Mouse (Mus musculus): ENCODE data around the gene Spata18. TPM values are rescaled to one million over a fixed set of nuclear protein-coding genes. Genes with fewer than 3 reads are reported as not detected.

Gene Spata18
- polyA plus RNA-seq (2011; ENCODE audit: insufficient read length, low read depth, missing spikeins), result 0.25 and 0.97 TPM in 2 replicates

GRCm38 (mm10) chr5:73651061-73651854 is at the start of gene Spata18:
Gene Spata18, plus strand, starts transcription at chr5:73651379.
- Histone ChIP-seq H3K4me3 (ENCODE audit: insufficient read depth, low read length) (peak within 1 kb of the TSS; percentile 45), H3K4me1 (ENCODE audit: control insufficient read depth, insufficient read depth, low read length) (no peaks in the 10 kb centered on the region), H3K27ac (ENCODE audit: insufficient read depth, low read length) (no peak within 1 kb of the TSS)
- TF ChIP-seq CTCF (IDR thresholded peaks at IDR 0.05; ENCODE audit: borderline replicate concordance, insufficient read depth, low read length), result no peak
- no peak for TF ChIP-seq POLR2A (IDR thresholded peaks at IDR 0.05; ENCODE audit: low read depth, low read length)

DNA sequence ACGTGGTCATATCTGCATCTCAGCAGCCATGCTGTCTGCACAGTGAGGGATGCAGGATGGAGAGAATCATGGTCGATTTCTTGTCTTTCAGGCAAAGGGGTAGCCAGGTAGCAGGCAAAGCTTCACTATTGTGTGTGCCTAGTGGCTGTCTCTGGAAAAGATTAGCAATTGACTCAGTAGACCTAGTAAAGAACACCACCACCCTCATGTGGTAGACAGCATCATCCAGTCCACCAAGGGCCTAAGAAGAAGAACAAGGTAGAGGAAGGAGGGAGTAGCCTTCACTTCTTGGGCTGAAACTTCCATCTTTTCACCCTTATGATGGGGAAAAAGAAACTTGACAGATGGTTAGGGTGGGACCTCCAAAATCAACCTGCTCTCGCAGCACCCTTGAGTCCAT is 48.3 kb upstream of the Spata18 start:
- no peak overlapping the region for H3K4me3 ChIP-seq (ENCODE audit: insufficient read depth, low read length)
- no peak for TF ChIP-seq POLR2A (IDR thresholded peaks at IDR 0.05; ENCODE audit: low read depth, low read length)
- no peak for TF ChIP-seq CTCF (IDR thresholded peaks at IDR 0.05; ENCODE audit: borderline replicate concordance, insufficient read depth, low read length)

GRCm38 (mm10) chr5:73604542-73604941 is 46.6 kb upstream of the Spata18 start:
- no peak for TF ChIP-seq POLR2A (IDR thresholded peaks at IDR 0.05; ENCODE audit: low read depth, low read length)
- TF ChIP-seq CTCF (IDR thresholded peaks at IDR 0.05; ENCODE audit: borderline replicate concordance, insufficient read depth, low read length), result no peak
- no peaks in the 10 kb centered on the region for H3K4me1 ChIP-seq (ENCODE audit: control insufficient read depth, insufficient read depth, low read length)
- no peak overlapping the region for H3K27ac ChIP-seq (ENCODE audit: insufficient read depth, low read length)
- no peak overlapping the region for H3K4me3 ChIP-seq (ENCODE audit: insufficient read depth, low read length)

More for the DNA sequence above, 48.3 kb upstream of the Spata18 start:
- H3K4me1 ChIP-seq (ENCODE audit: control insufficient read depth, insufficient read depth, low read length), result no peaks in the 10 kb centered on the region
- no peak overlapping the region for H3K27ac ChIP-seq (ENCODE audit: insufficient read depth, low read length)

DNA sequence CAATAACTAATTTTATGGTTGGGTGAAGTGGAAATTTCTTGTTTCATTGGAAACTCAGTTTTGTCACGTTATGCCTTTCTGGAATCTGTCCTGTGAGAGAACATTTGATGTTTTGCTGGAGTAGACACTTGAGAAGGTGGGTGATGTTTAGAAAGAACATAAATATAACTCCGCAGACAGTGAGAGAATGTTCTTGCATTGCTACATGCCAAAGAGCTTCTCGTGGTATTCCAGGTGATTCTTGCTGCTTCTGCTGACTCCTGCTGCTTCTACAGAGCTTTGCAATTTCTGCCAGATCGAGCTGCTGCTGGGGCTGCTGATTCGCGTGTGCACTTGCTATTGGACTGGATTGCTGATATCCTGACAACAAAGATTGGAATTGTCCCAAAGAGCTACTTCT is 46.2 kb upstream of the Spata18 start:
- no peak overlapping the region for H3K4me3 ChIP-seq (ENCODE audit: insufficient read depth, low read length)
- no peak for TF ChIP-seq POLR2A (IDR thresholded peaks at IDR 0.05; ENCODE audit: low read depth, low read length)
- no peak for TF ChIP-seq CTCF (IDR thresholded peaks at IDR 0.05; ENCODE audit: borderline replicate concordance, insufficient read depth, low read length)
- H3K4me1 ChIP-seq (ENCODE audit: control insufficient read depth, insufficient read depth, low read length), result no peaks in the 10 kb centered on the region
- no peak overlapping the region for H3K27ac ChIP-seq (ENCODE audit: insufficient read depth, low read length)

DNA sequence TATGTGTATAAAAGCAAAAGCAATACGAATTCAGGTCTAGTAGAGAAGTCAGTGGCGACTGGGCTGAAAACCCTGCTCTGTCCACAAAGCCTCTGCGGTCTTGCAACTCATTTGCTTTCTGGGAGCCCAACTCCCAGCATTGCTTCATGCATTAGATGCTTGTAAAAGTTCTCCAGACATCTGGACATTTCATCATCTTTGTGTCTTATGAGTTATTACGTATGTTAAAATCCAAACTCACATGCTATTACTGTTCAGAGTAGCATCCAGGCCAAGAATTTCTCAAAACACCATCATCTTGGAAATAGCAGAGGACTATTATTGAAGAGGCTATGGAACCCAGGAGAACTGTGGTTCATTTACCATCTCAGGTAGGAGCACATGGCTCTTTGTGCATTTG is 40.1 kb upstream of the Spata18 start:
- Histone ChIP-seq H3K4me3 (ENCODE audit: insufficient read depth, low read length) (no peak overlapping the region), H3K27ac (ENCODE audit: insufficient read depth, low read length) (no peak overlapping the region), H3K4me1 (ENCODE audit: control insufficient read depth, insufficient read depth, low read length) (no peaks in the 10 kb centered on the region)
- TF ChIP-seq CTCF (IDR thresholded peaks at IDR 0.05; ENCODE audit: borderline replicate concordance, insufficient read depth, low read length), result no peak
- TF ChIP-seq POLR2A (IDR thresholded peaks at IDR 0.05; ENCODE audit: low read depth, low read length), result no peak

GRCm38 (mm10) chr5:73613296-73613695 is 37.9 kb upstream of the Spata18 start:
- Histone ChIP-seq H3K4me1 (ENCODE audit: control insufficient read depth, insufficient read depth, low read length) (no peaks in the 10 kb centered on the region), H3K4me3 (ENCODE audit: insufficient read depth, low read length) (no peak overlapping the region), H3K27ac (ENCODE audit: insufficient read depth, low read length) (no peak overlapping the region)
- TF ChIP-seq POLR2A (IDR thresholded peaks at IDR 0.05; ENCODE audit: low read depth, low read length) (no peak), CTCF (IDR thresholded peaks at IDR 0.05; ENCODE audit: borderline replicate concordance, insufficient read depth, low read length) (no peak)

GRCm38 (mm10) chr5:73615211-73615610 is 36.0 kb upstream of the Spata18 start:
- no peak for TF ChIP-seq POLR2A (IDR thresholded peaks at IDR 0.05; ENCODE audit: low read depth, low read length)
- TF ChIP-seq CTCF (IDR thresholded peaks at IDR 0.05; ENCODE audit: borderline replicate concordance, insufficient read depth, low read length), result no peak
- H3K27ac ChIP-seq (ENCODE audit: insufficient read depth, low read length), result no peak overlapping the region
- no peak overlapping the region for H3K4me3 ChIP-seq (ENCODE audit: insufficient read depth, low read length)
- no peaks in the 10 kb centered on the region for H3K4me1 ChIP-seq (ENCODE audit: control insufficient read depth, insufficient read depth, low read length)

- H3K27ac ChIP-seq (ENCODE audit: insufficient read depth, low read length), result no peak overlapping the region
- H3K4me1 ChIP-seq (ENCODE audit: control insufficient read depth, insufficient read depth, low read length), result no peaks in the 10 kb centered on the region
- H3K4me3 ChIP-seq (ENCODE audit: insufficient read depth, low read length), result no peak overlapping the region
- TF ChIP-seq CTCF (IDR thresholded peaks at IDR 0.05; ENCODE audit: borderline replicate concordance, insufficient read depth, low read length), result no peak
- TF ChIP-seq POLR2A (IDR thresholded peaks at IDR 0.05; ENCODE audit: low read depth, low read length), result no peak
Measured at GRCm38 (mm10) chr5:73618969-73619368, 32.2 kb upstream of the Spata18 start.

- Histone ChIP-seq H3K27ac (ENCODE audit: insufficient read depth, low read length) (no peak overlapping the region), H3K4me1 (ENCODE audit: control insufficient read depth, insufficient read depth, low read length) (no peaks in the 10 kb centered on the region), H3K4me3 (ENCODE audit: insufficient read depth, low read length) (no peak overlapping the region)
- TF ChIP-seq CTCF (IDR thresholded peaks at IDR 0.05; ENCODE audit: borderline replicate concordance, insufficient read depth, low read length) (no peak), POLR2A (IDR thresholded peaks at IDR 0.05; ENCODE audit: low read depth, low read length) (no peak)
Measured at GRCm38 (mm10) chr5:73625505-73625904, 25.7 kb upstream of the Spata18 start.

GRCm38 (mm10) chr5:73626842-73627241 is 24.3 kb upstream of the Spata18 start:
- no peak overlapping the region for H3K4me3 ChIP-seq (ENCODE audit: insufficient read depth, low read length)
- H3K4me1 ChIP-seq (ENCODE audit: control insufficient read depth, insufficient read depth, low read length), result no peaks in the 10 kb centered on the region
- TF ChIP-seq POLR2A (IDR thresholded peaks at IDR 0.05; ENCODE audit: low read depth, low read length), result no peak
- no peak for TF ChIP-seq CTCF (IDR thresholded peaks at IDR 0.05; ENCODE audit: borderline replicate concordance, insufficient read depth, low read length)
- no peak overlapping the region for H3K27ac ChIP-seq (ENCODE audit: insufficient read depth, low read length)
